Mouse (Mus musculus) lung, postnatal 0 days (tissue): ENCODE measurements around the gene Ces3b.

Experiments used
- CTCF ChIP-seq: IDR thresholded peaks from 2 replicates; pipeline ENCODE4 v1.5.1; 2016; ENCODE audit warnings: antibody characterized with exemption, mild to moderate bottlenecking
- EP300 ChIP-seq: IDR thresholded peaks from 2 replicates; pipeline ENCODE4 v1.6.1; 2016; ENCODE audit warnings: antibody characterized with exemption, mild to moderate bottlenecking, control low read depth

GRCm38 (mm10) chr8:105060056-105060455, 23.5 kb upstream of the Ces3b start:
- TF ChIP-seq CTCF (no peak), EP300 (no peak)
